Mouse (Mus musculus) limb, embryonic 11.5 days (tissue): ENCODE data around the gene Olfr402. TPM values are rescaled to one million over a fixed set of nuclear protein-coding genes. Genes with fewer than 3 reads are reported as not detected.
"Not testable (repeated sequence)": the region's sequence is repeated elsewhere in the genome, so short reads cannot be mapped to it uniquely, and the experiment has no call there.

Experiments used
- ATAC-seq: fragments of 200-750 bp; cut with Nextera tagmentation; 2 replicates; pipeline ENCODE4 v1.8.0; 2017; ENCODE audit warnings: low read depth; ENCODE audit not compliant: insufficient number of reproducible peaks, low FRiP score, low TSS enrichment
- DNase-seq: peaks from one replicate; pipeline ENCODE4 v3.0.0-alpha.2; 2015; ENCODE audit warnings: low spot score
- H3K27ac ChIP-seq: fragments of 300-500 bp; sonication (generic); replicated peaks from 2 replicates; pipeline ENCODE4 v1.5.1; 2014; ENCODE audit warnings: low read depth, mild to moderate bottlenecking, low read length
- H3K27me3 ChIP-seq: fragments of 300-500 bp; sonication (generic); 2 replicates; pipeline ENCODE4 v1.6.1; 2014; ENCODE audit warnings: mild to moderate bottlenecking, low read length, mixed read lengths; ENCODE audit not compliant: control insufficient read depth, insufficient read depth
- H3K36me3 ChIP-seq: fragments of 300-500 bp; sonication (generic); 2 replicates; pipeline ENCODE4 v1.6.1; 2014; ENCODE audit warnings: mild to moderate bottlenecking, low read length, moderate library complexity, mixed read lengths; ENCODE audit not compliant: control insufficient read depth, insufficient read depth
- H3K4me1 ChIP-seq: fragments of 300-500 bp; sonication (generic); 2 replicates; pipeline ENCODE4 v1.6.1; 2014; ENCODE audit warnings: low read length, mixed read lengths; ENCODE audit not compliant: control insufficient read depth, insufficient read depth
- H3K4me2 ChIP-seq: fragments of 300-500 bp; sonication (generic); 2 replicates; pipeline ENCODE4 v1.6.1; 2014; ENCODE audit warnings: low read depth, mild to moderate bottlenecking, moderate library complexity; ENCODE audit not compliant: severe bottlenecking
- H3K4me3 ChIP-seq: fragments of 300-500 bp; sonication (generic); 2 replicates; pipeline ENCODE4 v1.5.1; 2014; ENCODE audit warnings: low read depth, low read length
- H3K9ac ChIP-seq: fragments of 300-500 bp; sonication (generic); 2 replicates; pipeline ENCODE4 v1.6.1; 2014; ENCODE audit warnings: mild to moderate bottlenecking, low read length
- H3K9me3 ChIP-seq: fragments of 300-500 bp; sonication (generic); 2 replicates; pipeline ENCODE4 v1.6.1; 2016; ENCODE audit warnings: low read length; ENCODE audit not compliant: control insufficient read depth
- WGBS: fragments of 180-500 bp; shearing (Covaris S2); extraction: QIAGEN DNeasy Blood & Tissue Kit; methylation state at CpG from one replicate; pipeline ENCODE4 v1.1.7; 2014; 5-methylcytosine and 5-hydroxymethylcytosine counted together
- polyA plus RNA-seq: library from polyadenylated mRNA; unstranded; fragments of >200 nt; fragmentation: Nextera tagmentation; extraction: Ambion mirVana; gene quantifications from 2 replicates; pipeline ENCODE4 v1.2.1, GENCODE M21; 2014

Olfr402 gene
- not detected in 2 replicates for polyA plus RNA-seq

GRCm38 (mm10) chr11:74153229-74153628 is at the start of gene Olfr402:
Gene Olfr402, plus strand, starts transcription at chr11:74153529.
- Histone ChIP-seq H3K9ac (no peak within 1 kb of the TSS), H3K4me2 (no peak within 1 kb of the TSS), H3K9me3 (peaks cover 3% of the 10 kb centered on the region; the same call in 1 of the 2 replicates), H3K36me3 (no peaks in the 10 kb centered on the region), H3K4me3 (no peak within 1 kb of the TSS), H3K27me3 (no peaks in the 10 kb centered on the region), H3K4me1 (no peaks in the 10 kb centered on the region), H3K27ac (no peak within 1 kb of the TSS)
- 75% methylated on average over 3 of the region's 3 CpGs for WGBS
- no peak for DNase-seq
- no peak for ATAC-seq

DNA sequence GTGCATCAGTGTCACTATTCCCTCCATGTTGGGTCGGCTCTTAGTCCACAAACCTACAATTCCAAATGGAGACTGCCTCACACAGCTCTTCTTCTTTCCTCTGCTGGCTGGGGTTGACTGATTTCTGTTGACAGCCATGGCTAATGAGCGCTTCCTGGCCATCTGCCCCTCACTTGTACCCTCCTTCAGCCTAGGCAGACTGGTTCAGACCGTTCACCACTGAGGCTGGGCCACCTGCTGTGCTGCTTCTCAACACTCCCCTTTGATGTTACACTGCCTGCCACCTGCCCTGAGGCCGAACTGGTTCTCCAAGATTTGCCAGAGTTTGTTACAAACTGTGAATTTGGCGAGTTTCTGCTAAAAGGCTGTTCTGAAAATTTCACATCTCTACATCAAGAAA is 48.3 kb upstream of the Olfr402 start:
- 18% methylated on average over 5 of the region's 5 CpGs for WGBS
- Histone ChIP-seq H3K27me3 (no peaks in the 10 kb centered on the region), H3K4me1 (no peaks in the 10 kb centered on the region), H3K4me2 (no peak overlapping the region), H3K9me3 (peaks cover 1% of the 10 kb centered on the region; the same call in 1 of the 2 replicates), H3K36me3 (no peaks in the 10 kb centered on the region), H3K27ac (no peak overlapping the region), H3K4me3 (no peak overlapping the region), H3K9ac (no peak overlapping the region)
- DNase-seq (no peak), ATAC-seq (no peak)

DNA sequence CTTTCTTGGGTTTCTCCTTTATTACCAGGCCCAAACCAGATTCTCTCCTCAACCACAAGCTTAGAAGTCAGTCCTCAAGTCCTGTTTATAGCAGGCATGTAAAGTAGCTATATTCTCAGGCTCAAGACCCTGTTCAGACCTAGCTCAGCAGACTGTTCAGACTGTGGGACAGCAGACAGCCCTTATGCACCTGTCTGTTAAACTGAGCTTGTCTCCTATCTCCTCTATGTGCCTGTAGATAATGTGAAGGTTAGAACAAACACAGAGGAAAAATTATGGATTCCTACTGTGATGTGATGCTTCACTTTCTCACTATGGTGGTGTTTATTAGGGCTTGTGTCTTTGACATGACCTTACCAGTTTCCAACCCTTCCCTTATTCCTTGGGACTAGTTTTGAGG is 39.9 kb upstream of the Olfr402 start, which contains the start of gene Olfr401:
TSS of gene Olfr401 (plus strand) at position 301 of the 400 bp plus-strand sequence.
- DNase-seq: no peak
- Histone ChIP-seq H3K9ac (no peak within 1 kb of the TSS), H3K4me1 (no peaks in the 10 kb centered on the region), H3K4me2 (no peak within 1 kb of the TSS), H3K27me3 (no peaks in the 10 kb centered on the region), H3K9me3 (peaks cover 7% of the 10 kb centered on the region; the same call in 1 of the 2 replicates), H3K27ac (no peak within 1 kb of the TSS), H3K36me3 (no peaks in the 10 kb centered on the region), H3K4me3 (no peak within 1 kb of the TSS)
- ATAC-seq: no peak

GRCm38 (mm10) chr11:74140001-74140400 is 13.3 kb upstream of the Olfr402 start:
- not testable (repeated sequence) for H3K9me3 ChIP-seq, H3K9ac ChIP-seq, DNase-seq, H3K27me3 ChIP-seq, H3K36me3 ChIP-seq, H3K4me2 ChIP-seq, H3K27ac ChIP-seq, H3K4me3 ChIP-seq, ATAC-seq, H3K4me1 ChIP-seq
- 26% methylated on average over 1 of the region's 1 CpGs for WGBS

- Histone ChIP-seq H3K9ac (no peak overlapping the region), H3K27me3 (no peaks in the 10 kb centered on the region), H3K4me2 (no peak overlapping the region), H3K36me3 (no peaks in the 10 kb centered on the region), H3K4me3 (no peak overlapping the region), H3K27ac (no peak overlapping the region), H3K9me3 (peaks cover 3% of the 10 kb centered on the region; the same call in 1 of the 2 replicates), H3K4me1 (no peaks in the 10 kb centered on the region)
- ATAC-seq (no peak), DNase-seq (no peak)
These were observed 7.5 kb upstream of the Olfr402 start for GRCm38 (mm10) chr11:74145866-74146265.

GRCm38 (mm10) chr11:74168771-74169170 is 15.4 kb downstream of the Olfr402 start:
- no peak overlapping the region for H3K9ac ChIP-seq
- no peak overlapping the region for H3K4me3 ChIP-seq
- no peak for ATAC-seq
- H3K36me3 ChIP-seq: no peaks in the 10 kb centered on the region
- no peak overlapping the region for H3K27ac ChIP-seq
- no peaks in the 10 kb centered on the region for H3K4me1 ChIP-seq
- no peaks in the 10 kb centered on the region for H3K27me3 ChIP-seq
- DNase-seq: no peak
- H3K9me3 ChIP-seq: no peaks in the 10 kb centered on the region
- H3K4me2 ChIP-seq: no peak overlapping the region

DNA sequence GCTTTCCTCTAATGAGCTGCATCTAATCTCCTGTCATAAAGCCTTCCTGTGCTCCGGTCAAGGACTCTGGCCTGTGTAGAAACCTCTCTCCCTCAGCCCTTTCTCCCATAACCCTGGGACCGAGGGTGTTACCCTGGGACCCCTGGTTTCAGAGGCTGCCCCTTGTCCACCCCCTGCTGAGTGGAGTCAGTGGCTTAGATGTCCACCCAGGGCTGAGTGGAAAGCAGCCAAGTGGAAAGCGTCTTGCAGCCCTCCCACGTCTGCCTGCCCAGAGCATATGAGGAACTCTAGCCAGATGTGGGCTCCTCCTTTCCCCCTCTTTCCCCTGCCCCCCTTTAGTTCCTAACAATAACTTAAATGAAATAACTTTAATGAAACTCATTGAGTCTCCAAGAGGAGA is 29.8 kb downstream of the Olfr402 start:
- Histone ChIP-seq H3K27me3 (no peaks in the 10 kb centered on the region), H3K9ac (no peak overlapping the region), H3K4me2 (no peak overlapping the region), H3K9me3 (peaks cover 3% of the 10 kb centered on the region; the same call in 1 of the 2 replicates), H3K36me3 (no peaks in the 10 kb centered on the region), H3K27ac (no peak overlapping the region), H3K4me1 (no peaks in the 10 kb centered on the region), H3K4me3 (no peak overlapping the region)
- no peak for DNase-seq
- WGBS: 94% methylated on average over 4 of the region's 4 CpGs
- ATAC-seq: no peak

DNA sequence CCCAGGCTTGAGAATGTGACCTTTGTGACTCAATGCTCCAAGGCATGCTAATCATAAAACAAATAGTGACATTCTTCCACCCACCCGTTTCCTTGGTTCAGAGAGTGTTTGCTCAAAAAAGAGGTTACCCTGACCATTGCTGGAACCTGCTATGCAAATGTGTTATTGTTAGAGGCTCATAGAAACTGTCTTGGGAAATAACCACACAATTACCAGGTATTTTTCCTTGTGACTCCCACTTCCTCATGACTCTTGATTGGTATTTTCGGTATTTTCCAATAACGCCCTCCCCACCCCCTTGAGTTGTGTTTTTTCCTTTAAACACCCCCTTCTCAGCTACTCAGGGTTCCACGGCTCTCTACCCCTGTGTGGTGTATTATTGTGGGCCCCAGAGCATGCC is 30.4 kb downstream of the Olfr402 start:
- Histone ChIP-seq H3K4me3 (no peak overlapping the region), H3K9ac (no peak overlapping the region), H3K4me1 (no peaks in the 10 kb centered on the region), H3K27me3 (no peaks in the 10 kb centered on the region), H3K4me2 (no peak overlapping the region), H3K27ac (no peak overlapping the region), H3K36me3 (no peaks in the 10 kb centered on the region), H3K9me3 (peaks cover 3% of the 10 kb centered on the region; the same call in 1 of the 2 replicates)
- no peak for ATAC-seq
- DNase-seq: no peak
- 74% methylated on average over 4 of the region's 4 CpGs for WGBS

DNA sequence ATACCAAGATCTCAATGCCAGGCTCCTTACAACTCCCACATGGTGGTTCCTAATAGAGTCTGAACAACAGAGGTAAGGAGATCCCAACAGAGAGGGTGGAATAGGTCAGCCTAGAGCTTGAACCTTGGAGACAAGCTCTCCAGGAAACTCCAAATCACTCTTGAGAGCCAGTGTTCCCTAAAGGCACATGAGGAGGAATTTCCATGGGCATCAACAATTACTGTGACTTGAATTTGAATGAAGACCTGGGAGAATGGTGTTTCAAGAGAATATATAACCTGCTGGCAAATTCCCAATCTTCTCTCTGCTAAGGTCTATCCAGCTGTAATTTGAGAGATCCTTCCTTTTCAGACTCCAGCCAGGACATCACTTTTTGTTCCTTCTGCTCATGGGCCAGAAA is 32.6 kb downstream of the Olfr402 start, which contains the start of gene Olfr403:
TSS of gene Olfr403 (plus strand) at position 301 of the 400 bp plus-strand sequence.
- DNase-seq: no peak
- no peaks in the 10 kb centered on the region for H3K36me3 ChIP-seq
- no peak within 1 kb of the TSS for H3K4me2 ChIP-seq
- H3K27ac ChIP-seq: no peak within 1 kb of the TSS
- no peaks in the 10 kb centered on the region for H3K9me3 ChIP-seq
- no peak within 1 kb of the TSS for H3K4me3 ChIP-seq
- no peaks in the 10 kb centered on the region for H3K27me3 ChIP-seq
- H3K4me1 ChIP-seq: no peaks in the 10 kb centered on the region
- H3K9ac ChIP-seq: no peak within 1 kb of the TSS
- no peak for ATAC-seq
